Mouse (Mus musculus) limb, embryonic 10.5 days (tissue): ENCODE results near the gene Fgd5. TPM values are rescaled to one million over a fixed set of nuclear protein-coding genes. Genes with fewer than 3 reads are reported as not detected.
A peak's percentile ranks its signal among the peaks of the same experiment; 100 is the strongest.

Experiments used
- DNase-seq: peaks from one replicate; pipeline ENCODE4 v3.0.0-alpha.2; 2017; ENCODE audit warnings: low spot score
- H3K27ac ChIP-seq: fragments of 300-500 bp; sonication (generic); 2 replicates; pipeline ENCODE4 v1.5.1; 2016; ENCODE audit warnings: mild to moderate bottlenecking
- H3K27me3 ChIP-seq: fragments of 300-500 bp; sonication (generic); 2 replicates; pipeline ENCODE4 v1.6.1; 2016; ENCODE audit warnings: low read depth, mild to moderate bottlenecking; ENCODE audit not compliant: poor library complexity, severe bottlenecking
- H3K36me3 ChIP-seq: fragments of 300-500 bp; sonication (generic); 2 replicates; pipeline ENCODE4 v1.6.1; 2016; ENCODE audit warnings: mild to moderate bottlenecking, moderate library complexity
- H3K4me1 ChIP-seq: fragments of 300-500 bp; sonication (generic); 2 replicates; pipeline ENCODE4 v1.6.1; 2016
- H3K4me3 ChIP-seq: fragments of 300-500 bp; sonication (generic); 2 replicates; pipeline ENCODE4 v1.5.1; 2016; ENCODE audit warnings: mild to moderate bottlenecking, moderate library complexity
- H3K9me3 ChIP-seq: fragments of 300-500 bp; sonication (generic); replicated peaks from 2 replicates; pipeline ENCODE4 v1.6.1; 2016; ENCODE audit warnings: mild to moderate bottlenecking
- WGBS: fragments of 180-500 bp; shearing (Covaris S2); methylation state at CpG from one replicate; pipeline ENCODE4 v1.1.7; 2016; 5-methylcytosine and 5-hydroxymethylcytosine counted together
- polyA plus RNA-seq: library from polyadenylated mRNA; unstranded; fragments of >200 nt; fragmentation: Nextera tagmentation; extraction: Ambion mirVana; gene quantifications from 2 replicates; pipeline ENCODE4 v1.2.1, GENCODE M21; 2016

The Fgd5 gene
- polyA plus RNA-seq, 1 experiment from 2014 or later, result 8.0 TPM

DNA sequence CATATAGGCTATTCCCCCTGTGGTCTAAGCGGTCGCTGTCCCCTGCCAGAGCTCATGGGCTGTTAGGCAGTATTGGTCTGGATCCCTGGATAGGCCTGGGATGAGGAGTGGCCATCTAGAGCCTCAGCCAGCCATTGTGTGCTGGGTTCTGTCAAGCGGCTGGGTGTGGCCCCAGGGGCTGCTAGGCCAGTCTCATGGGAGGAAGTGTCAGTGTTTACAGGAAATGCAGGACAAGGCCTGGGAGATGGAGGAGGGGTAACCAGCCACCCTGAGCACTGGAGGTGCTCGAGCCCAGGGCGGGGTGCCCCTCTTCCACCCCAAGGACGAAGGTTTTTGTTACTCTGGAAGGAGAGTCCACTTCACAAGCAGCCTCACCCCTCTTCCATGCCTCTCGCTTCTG is 36.3 kb downstream of the Fgd5 start:
- DNase-seq, result no peak
- Histone ChIP-seq H3K9me3 (no peaks in the 10 kb centered on the region), H3K27me3 (no peaks in the 10 kb centered on the region)

DNA sequence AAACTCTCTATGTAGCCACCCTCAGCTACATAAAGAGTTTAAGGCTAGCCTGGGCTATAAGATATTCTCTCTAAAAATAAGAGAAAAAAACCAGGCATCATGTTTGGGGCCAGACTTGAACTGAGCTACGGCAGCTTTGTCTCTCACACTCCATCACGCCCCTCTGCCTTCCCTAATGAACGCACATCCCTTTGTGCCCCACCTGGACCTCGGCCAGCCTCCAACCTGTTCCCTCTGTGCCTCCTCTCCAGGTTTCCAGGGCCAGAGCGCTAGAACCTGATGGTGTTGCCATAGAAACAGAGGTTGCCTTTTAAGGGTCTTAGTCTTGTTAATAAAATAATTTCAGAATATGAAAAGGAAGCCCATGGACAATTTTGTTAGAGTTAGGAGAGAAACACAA is 37.2 kb downstream of the Fgd5 start:
- Histone ChIP-seq H3K9me3 (no peaks in the 10 kb centered on the region), H3K27me3 (no peaks in the 10 kb centered on the region), H3K4me1 (peaks cover 18% of the 10 kb centered on the region), H3K27ac (no peak overlapping the region), H3K4me3 (no peak overlapping the region), H3K36me3 (no peaks in the 10 kb centered on the region)
- 91% methylated on average over 5 of the region's 5 CpGs for WGBS
- no peak for DNase-seq

More for the DNA sequence above, 36.3 kb downstream of the Fgd5 start:
- Histone ChIP-seq H3K36me3 (no peaks in the 10 kb centered on the region), H3K4me1 (peaks cover 18% of the 10 kb centered on the region), H3K4me3 (no peak overlapping the region), H3K27ac (peak overlapping the region; percentile 39; the same call in 1 of the 2 replicates)
- WGBS, result 74% methylated on average over 7 of the region's 7 CpGs

DNA sequence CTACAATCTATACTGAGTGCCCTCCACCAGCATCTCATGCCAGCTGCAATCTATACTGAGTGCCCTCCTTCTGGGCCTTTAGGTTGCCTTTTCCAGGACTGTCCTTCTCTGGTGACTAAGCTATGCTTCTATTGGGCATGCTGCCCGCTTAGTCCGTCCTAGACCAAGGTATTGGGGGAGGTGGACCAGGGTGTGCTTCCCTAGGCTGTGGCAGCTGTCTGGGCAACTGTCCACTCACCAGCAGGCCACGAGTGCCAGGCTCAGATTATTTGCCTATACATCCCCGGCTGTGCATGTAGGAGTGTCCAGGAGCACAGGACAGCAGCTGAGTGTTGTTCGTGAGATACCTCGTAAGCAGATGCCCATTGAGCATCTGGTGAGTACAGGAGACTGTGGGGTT is 38.1 kb downstream of the Fgd5 start:
- Histone ChIP-seq H3K27ac (no peak overlapping the region), H3K4me3 (no peak overlapping the region), H3K36me3 (no peaks in the 10 kb centered on the region), H3K4me1 (peaks cover 25% of the 10 kb centered on the region), H3K27me3 (no peaks in the 10 kb centered on the region), H3K9me3 (no peaks in the 10 kb centered on the region)
- 84% methylated on average over 6 of the region's 6 CpGs for WGBS
- no peak for DNase-seq

DNA sequence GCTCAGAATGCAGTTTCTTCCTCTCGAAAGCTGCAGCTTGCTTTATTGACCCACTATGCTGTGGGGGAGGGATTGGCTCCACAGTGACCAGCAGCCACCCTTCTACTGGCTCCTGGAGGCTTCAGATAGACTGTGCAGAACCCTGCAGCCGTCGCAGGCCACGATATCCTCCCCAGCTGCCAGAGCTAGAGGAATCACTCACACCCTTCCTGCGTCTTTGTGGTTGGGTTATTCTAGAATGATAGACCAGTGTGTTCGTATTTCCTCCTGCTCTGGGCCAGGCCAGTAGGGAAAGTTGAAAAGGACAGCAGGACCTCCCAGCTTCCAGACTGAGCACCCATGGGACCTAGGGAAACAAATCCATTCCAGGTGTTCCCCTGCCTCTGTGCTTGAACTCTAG is 39.7 kb downstream of the Fgd5 start:
- H3K27ac ChIP-seq, result no peak overlapping the region
- H3K36me3 ChIP-seq, result no peaks in the 10 kb centered on the region
- whole genome bisulfite sequencing, result 78% methylated on average over 6 of the region's 6 CpGs
- no peaks in the 10 kb centered on the region for H3K27me3 ChIP-seq
- no peaks in the 10 kb centered on the region for H3K9me3 ChIP-seq
- no peak for DNase-seq
- peaks cover 24% of the 10 kb centered on the region for H3K4me1 ChIP-seq
- H3K4me3 ChIP-seq, result no peak overlapping the region

DNA sequence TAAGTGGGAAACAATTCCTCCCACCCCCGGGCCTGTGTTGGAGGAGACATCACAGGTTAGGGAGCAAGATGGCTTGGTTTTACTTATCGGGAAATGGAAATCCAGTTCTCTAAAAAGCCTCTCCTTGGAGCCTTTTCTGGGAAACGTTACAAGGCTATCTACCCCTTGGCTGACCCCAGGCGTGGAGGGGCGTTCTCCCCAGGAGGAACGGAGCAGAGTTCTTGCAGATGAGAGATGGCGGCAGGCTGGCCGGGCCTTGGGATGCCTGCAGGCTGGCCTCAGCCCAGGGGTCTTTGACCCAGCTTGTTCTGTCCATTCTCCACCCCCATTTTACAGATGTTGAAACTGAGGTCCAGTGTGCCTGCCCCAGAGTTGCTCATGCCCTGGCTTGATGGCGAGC is 42.4 kb downstream of the Fgd5 start:
- Histone ChIP-seq H3K4me1 (0 out of 2 replicates have a peak, but pooled peaks cover 7% of the 10 kb centered on the region), H3K36me3 (no peaks in the 10 kb centered on the region), H3K4me3 (no peak overlapping the region), H3K27me3 (no peaks in the 10 kb centered on the region), H3K9me3 (no peaks in the 10 kb centered on the region), H3K27ac (no peak overlapping the region)
- WGBS, result 93% methylated on average over 9 of the region's 9 CpGs
- DNase-seq, result no peak

DNA sequence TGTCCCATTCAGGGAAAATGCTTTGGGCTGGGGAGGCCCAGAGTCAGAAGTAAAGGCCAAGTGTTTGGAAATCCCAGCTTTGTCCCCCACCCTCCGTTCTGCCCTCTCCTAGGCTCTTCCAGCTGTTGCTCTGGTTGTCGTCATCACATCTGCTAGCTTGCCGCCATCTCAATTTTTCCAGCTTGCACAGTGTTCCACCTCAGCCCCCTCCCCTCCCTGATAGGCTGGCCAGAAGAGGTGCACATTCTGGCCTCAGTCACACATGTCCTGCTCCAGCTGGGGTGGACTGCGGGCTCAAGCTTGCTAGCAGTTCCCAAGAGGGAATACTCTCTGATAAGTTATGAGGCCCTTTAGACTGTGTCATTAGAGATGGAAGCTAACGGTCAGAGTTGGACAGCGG is 42.8 kb downstream of the Fgd5 start:
- no peak for DNase-seq
- 81% methylated on average over 6 of the region's 6 CpGs for WGBS
- Histone ChIP-seq H3K36me3 (no peaks in the 10 kb centered on the region), H3K27ac (no peak overlapping the region), H3K4me3 (no peak overlapping the region), H3K9me3 (no peaks in the 10 kb centered on the region), H3K4me1 (0 out of 2 replicates have a peak, but pooled peaks cover 8% of the 10 kb centered on the region), H3K27me3 (no peaks in the 10 kb centered on the region)

DNA sequence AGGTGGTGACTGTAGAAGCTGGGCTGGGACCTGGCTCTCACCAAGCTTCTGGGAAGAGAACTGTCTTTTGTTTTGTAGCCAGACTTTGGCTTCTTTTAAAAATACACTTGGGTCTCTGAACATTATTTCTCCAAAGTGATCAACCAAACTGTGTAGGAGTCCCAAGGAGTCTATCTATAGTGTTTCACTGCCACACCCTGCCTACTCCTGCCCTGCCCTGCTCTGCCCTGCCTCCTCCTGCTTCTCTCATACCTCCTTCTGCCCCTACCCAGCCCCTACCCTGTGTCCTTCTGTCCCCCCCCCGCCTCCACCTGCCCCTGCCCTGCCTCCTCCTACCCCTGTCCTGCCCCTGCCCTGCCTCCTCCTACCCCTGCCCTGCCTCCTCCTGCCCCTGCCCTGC is 46.6 kb downstream of the Fgd5 start:
- 83% methylated on average over 1 of the region's 1 CpGs for WGBS
- no peak for DNase-seq
- H3K9me3 ChIP-seq, result no peaks in the 10 kb centered on the region
- no peaks in the 10 kb centered on the region for H3K36me3 ChIP-seq
- no peaks in the 10 kb centered on the region for H3K27me3 ChIP-seq
- no peak overlapping the region for H3K27ac ChIP-seq
- H3K4me1 ChIP-seq, result peaks cover 20% of the 10 kb centered on the region; the same call in 1 of the 2 replicates
- H3K4me3 ChIP-seq, result no peak overlapping the region

DNA sequence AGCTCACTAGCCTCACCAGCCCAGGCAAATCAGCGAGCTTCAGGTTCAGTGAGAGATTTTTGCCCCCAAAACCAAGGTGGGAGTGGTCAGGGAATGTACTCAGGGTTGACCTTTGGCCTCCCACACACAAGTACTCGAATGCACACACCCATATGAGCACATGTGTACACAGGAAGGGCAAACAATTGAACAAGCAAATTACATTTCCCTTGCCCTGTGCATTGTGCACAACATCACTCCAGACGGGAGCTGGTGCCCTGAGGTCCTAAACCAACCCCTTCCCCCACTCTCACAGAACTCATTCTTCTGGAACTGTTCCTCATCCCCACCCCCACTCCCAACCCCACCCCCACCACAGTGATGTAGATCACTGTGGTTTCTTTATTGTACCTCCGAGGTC is 48.7 kb downstream of the Fgd5 start:
- H3K36me3 ChIP-seq, result no peaks in the 10 kb centered on the region
- 79% methylated on average over 4 of the region's 4 CpGs for WGBS

DNA sequence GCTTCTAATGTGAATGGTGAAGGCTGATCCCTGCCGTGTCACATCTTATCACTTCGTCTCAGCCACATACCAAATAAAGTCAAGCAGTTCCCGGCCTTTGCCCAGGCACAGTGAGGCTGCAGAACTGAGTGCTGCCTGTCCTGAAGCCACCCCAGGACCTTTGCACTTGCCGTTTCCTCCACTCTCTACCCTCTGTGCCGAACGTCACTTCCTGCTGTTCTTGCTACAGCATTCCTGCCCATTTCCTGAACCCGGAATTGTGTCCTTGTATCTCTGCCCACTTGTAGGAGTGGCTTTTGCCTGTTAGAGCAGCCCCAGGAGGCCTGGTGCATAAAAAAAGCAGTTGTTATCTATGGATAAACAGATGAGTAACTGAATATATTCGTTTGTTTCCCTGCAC is 52.0 kb downstream of the Fgd5 start:
- no peak overlapping the region for H3K27ac ChIP-seq
- peaks cover 24% of the 10 kb centered on the region for H3K4me1 ChIP-seq
- H3K4me3 ChIP-seq, result no peak overlapping the region
- DNase-seq, result no peak
- H3K9me3 ChIP-seq, result no peaks in the 10 kb centered on the region
- no peaks in the 10 kb centered on the region for H3K27me3 ChIP-seq
- no peaks in the 10 kb centered on the region for H3K36me3 ChIP-seq
- WGBS, result 87% methylated on average over 8 of the region's 8 CpGs

More for the DNA sequence above, 48.7 kb downstream of the Fgd5 start:
- H3K27ac ChIP-seq, result no peak overlapping the region
- DNase-seq, result no peak
- no peaks in the 10 kb centered on the region for H3K9me3 ChIP-seq
- peaks cover 14% of the 10 kb centered on the region; the same call in 1 of the 2 replicates for H3K4me1 ChIP-seq
- H3K27me3 ChIP-seq, result no peaks in the 10 kb centered on the region
- H3K4me3 ChIP-seq, result no peak overlapping the region

DNA sequence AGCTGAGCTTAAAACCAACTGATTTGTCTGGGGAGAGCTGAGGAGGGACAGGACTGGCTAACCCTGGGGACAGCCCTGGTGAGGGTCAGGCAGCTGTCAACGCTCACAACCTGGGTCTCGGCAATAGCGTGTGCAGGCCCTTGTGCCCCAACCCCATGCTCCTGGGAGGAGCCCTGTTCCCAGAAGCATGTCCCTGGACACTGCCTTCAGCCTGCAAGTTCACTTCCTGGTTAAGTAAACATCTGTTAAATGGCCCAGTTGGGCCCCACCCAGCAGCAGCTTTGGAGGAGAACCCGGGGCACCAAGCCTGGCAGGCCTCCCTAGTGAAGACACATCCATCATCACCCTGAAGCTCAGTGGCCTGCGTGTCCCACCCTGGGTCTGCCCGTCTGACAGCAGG is 56.0 kb downstream of the Fgd5 start:
- Histone ChIP-seq H3K27me3 (no peaks in the 10 kb centered on the region), H3K27ac (0 out of 2 replicates have a peak overlapping the region, but pooled peaks have one; percentile 46), H3K9me3 (no peaks in the 10 kb centered on the region), H3K4me1 (peaks cover 16% of the 10 kb centered on the region), H3K4me3 (no peak overlapping the region), H3K36me3 (no peaks in the 10 kb centered on the region)
- DNase-seq, result no peak
- WGBS, result 57% methylated on average over 6 of the region's 6 CpGs

DNA sequence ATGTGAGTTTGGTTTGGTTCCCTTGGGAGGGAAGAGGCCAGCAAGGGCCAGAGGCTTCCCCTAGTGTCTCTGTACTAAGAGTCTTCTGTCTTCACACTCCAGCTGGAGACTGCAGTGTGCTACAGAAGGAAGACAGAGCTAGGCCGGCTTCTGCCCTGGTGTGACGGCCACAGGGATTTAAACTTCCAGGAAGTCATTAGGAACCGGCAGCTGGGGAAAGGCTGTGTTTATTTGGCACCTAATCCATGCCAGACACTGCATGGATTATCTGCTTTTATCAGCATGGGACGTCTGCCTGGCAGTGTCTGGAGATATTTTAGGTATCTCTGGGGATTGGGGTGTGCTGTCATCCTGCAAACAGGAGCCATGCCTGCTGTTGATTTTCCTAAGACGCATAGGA is 57.7 kb downstream of the Fgd5 start:
- Histone ChIP-seq H3K4me1 (peaks cover 16% of the 10 kb centered on the region), H3K27ac (no peak overlapping the region), H3K27me3 (no peaks in the 10 kb centered on the region), H3K9me3 (no peaks in the 10 kb centered on the region), H3K4me3 (no peak overlapping the region), H3K36me3 (no peaks in the 10 kb centered on the region)
- WGBS, result 29% methylated on average over 5 of the region's 5 CpGs
- DNase-seq, result no peak

DNA sequence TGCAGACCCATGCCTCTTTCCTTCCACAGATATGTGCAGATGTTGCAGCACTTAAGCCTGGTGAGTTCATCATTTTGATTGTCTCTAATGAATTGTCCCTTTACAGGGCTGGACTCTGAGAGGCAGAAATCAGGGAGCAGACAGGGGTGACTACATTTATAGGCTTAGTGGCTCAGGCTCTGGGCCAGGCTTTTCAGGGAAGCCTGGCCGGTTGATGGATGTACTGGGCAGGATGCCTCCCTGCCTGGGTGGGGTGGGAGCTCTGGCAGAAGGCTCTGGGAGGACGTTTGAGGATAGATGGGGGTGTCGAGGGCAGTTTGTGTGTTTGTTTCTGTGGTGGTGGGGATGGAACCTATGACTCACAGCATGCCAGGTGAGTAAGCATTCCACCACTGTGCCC is 59.5 kb downstream of the Fgd5 start:
- 77% methylated on average over 3 of the region's 3 CpGs for WGBS
- no peak overlapping the region for H3K27ac ChIP-seq
- no peaks in the 10 kb centered on the region for H3K9me3 ChIP-seq
- peaks cover 16% of the 10 kb centered on the region for H3K4me1 ChIP-seq
- H3K27me3 ChIP-seq, result no peaks in the 10 kb centered on the region
- no peak for DNase-seq
- H3K36me3 ChIP-seq, result no peaks in the 10 kb centered on the region
- H3K4me3 ChIP-seq, result no peak overlapping the region

DNA sequence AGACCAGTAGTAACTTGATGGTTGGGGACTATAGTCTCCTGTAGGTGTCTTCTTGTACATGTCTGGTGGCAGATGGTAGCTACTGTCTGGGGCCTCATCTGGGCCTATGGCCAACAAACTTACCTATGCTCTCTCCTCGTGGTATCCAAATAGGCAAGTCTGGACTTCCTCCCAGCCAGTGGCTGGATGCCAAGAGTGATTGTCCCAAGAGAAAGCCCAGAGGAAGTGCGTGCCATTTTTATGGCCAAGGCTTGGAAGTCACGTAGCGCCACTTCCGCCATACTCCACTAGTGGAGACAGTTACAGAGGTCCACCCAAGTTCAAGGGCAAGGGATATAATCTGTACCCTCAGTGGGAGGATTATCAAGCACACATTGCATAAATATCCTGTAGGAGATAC is 62.6 kb downstream of the Fgd5 start:
- H3K4me1 ChIP-seq, result peaks cover 3% of the 10 kb centered on the region
- H3K27me3 ChIP-seq, result no peaks in the 10 kb centered on the region
- no peak overlapping the region for H3K27ac ChIP-seq
- no peak overlapping the region for H3K4me3 ChIP-seq
- DNase-seq, result no peak
- H3K9me3 ChIP-seq, result no peaks in the 10 kb centered on the region
- 92% methylated on average over 5 of the region's 5 CpGs for WGBS
- no peaks in the 10 kb centered on the region for H3K36me3 ChIP-seq

DNA sequence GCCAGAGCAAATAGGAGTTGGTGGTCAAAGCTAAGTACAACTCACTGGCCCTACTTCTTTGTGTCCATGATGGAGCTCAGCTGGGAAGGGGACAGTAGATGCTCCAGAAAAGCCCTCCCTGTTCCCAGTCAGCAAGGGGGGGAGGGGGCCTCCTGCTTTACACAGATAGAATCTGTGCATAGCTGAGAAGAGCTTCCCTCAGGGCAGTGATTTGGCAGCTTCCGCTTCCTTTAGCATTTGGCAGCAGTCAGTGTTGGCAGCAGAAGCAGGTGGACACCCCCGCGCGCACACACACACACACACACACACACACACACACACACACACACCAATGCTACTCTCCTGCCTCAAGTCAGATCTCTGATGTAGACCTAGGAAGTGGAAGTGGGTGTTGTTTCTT is 63.4 kb downstream of the Fgd5 start:
- H3K4me3 ChIP-seq, result no peak overlapping the region
- H3K36me3 ChIP-seq, result no peaks in the 10 kb centered on the region
- no peak for DNase-seq
- no peaks in the 10 kb centered on the region for H3K4me1 ChIP-seq
- no peak overlapping the region for H3K27ac ChIP-seq
- no peaks in the 10 kb centered on the region for H3K27me3 ChIP-seq
- 90% methylated on average over 4 of the region's 4 CpGs for WGBS
- H3K9me3 ChIP-seq, result no peaks in the 10 kb centered on the region
